8 mouse cellular contexts compared by ENCODE assay signal in genomic region chr8:47242207-47243004, GRCm38 (mm10).
DNase-seq lines count a peak whose midpoint lies in the region; TF ChIP-seq lines count a peak whose summit lies in the region.

No protein-coding gene starts in this region.

- no peaks in the 10 kb centered on the region for H3K36me3 ChIP-seq in kidney, adult 2 months (ENCODE audit: control insufficient read depth, insufficient read depth, low read length)

- intact Hi-C loops in left cerebral cortex, postnatal 36 days (cut with DNase I) = no loop called here

- no peaks in the 10 kb centered on the region for H3K27me3 ChIP-seq in kidney, adult 2 months (replicated peaks; ENCODE audit: control insufficient read depth, insufficient read depth, low read length)

- DNase-seq in brain, embryonic 18.5 days (ENCODE audit: low read depth, low spot score) = peak; percentile 90
- peak; percentile 79 to 83 for DNase-seq in heart, adult 9 months (ENCODE audit: low spot score in 2 of 2)
- DNase-seq in kidney, adult 2 months = peak; percentile 58
- peak; percentile 65 to 73 for DNase-seq in left cerebral cortex, postnatal 36 days (ENCODE audit: low spot score in 2 of 2)
- peak; percentile 94 for DNase-seq in mesoderm, embryonic 11.5 days (ENCODE audit: low read depth, low spot score)
- peak; percentile 63 for DNase-seq in right cerebral cortex, postnatal 4 days
- DNase-seq in c-Kit-positive CD71-positive TER-119-positive erythroid progenitor cells, embryonic 14.5 days (ENCODE audit: low spot score) = no peak

- H3K27ac ChIP-seq in embryonic fibroblast, embryonic 13.5 days (ENCODE audit: insufficient read depth, low read length) = no peak overlapping the region
- no peak overlapping the region for H3K27ac ChIP-seq in kidney, adult 2 months (ENCODE audit: insufficient read depth, low read depth, low read length)

- TF ChIP-seq POLR2A in embryonic fibroblast, embryonic 13.5 days (IDR thresholded peaks at IDR 0.05; ENCODE audit: low read depth, low read length) = no peak
- TF ChIP-seq POLR2A in kidney, adult 2 months (IDR thresholded peaks at IDR 0.05; ENCODE audit: low read depth, low read length) = no peak

- TF ChIP-seq CTCF in embryonic fibroblast, embryonic 13.5 days (IDR thresholded peaks at IDR 0.05; ENCODE audit: borderline replicate concordance, insufficient read depth, low read length) = no peak
- no peak for TF ChIP-seq CTCF in kidney, adult 2 months (conservative IDR thresholded peaks at IDR 0.05; ENCODE audit: insufficient read depth, insufficient read length, low read depth, low read length)

- H3K4me1 ChIP-seq in embryonic fibroblast, embryonic 13.5 days (ENCODE audit: control insufficient read depth, insufficient read depth, low read length) = peaks cover 2% of the 10 kb centered on the region
- 0 out of 2 replicates have a peak, but pooled peaks cover 3% of the 10 kb centered on the region for H3K4me1 ChIP-seq in kidney, adult 2 months (ENCODE audit: control insufficient read depth, insufficient read depth, low read length)

- H3K4me3 ChIP-seq in embryonic fibroblast, embryonic 13.5 days (ENCODE audit: insufficient read depth, low read length) = 0 out of 2 replicates have a peak overlapping the region, but pooled peaks have one; percentile 1
- H3K4me3 ChIP-seq in kidney, adult 2 months (ENCODE audit: insufficient read depth, low read depth, low read length) = peak overlapping the region; percentile 38

- 29% methylated on average over 17 of the region's 17 CpGs for WGBS in kidney, adult 2 months
